Mouse (Mus musculus): ENCODE data around the gene Pim3.
A peak's percentile ranks its signal among the peaks of the same experiment; 100 is the strongest.

Gene Pim3

DNA sequence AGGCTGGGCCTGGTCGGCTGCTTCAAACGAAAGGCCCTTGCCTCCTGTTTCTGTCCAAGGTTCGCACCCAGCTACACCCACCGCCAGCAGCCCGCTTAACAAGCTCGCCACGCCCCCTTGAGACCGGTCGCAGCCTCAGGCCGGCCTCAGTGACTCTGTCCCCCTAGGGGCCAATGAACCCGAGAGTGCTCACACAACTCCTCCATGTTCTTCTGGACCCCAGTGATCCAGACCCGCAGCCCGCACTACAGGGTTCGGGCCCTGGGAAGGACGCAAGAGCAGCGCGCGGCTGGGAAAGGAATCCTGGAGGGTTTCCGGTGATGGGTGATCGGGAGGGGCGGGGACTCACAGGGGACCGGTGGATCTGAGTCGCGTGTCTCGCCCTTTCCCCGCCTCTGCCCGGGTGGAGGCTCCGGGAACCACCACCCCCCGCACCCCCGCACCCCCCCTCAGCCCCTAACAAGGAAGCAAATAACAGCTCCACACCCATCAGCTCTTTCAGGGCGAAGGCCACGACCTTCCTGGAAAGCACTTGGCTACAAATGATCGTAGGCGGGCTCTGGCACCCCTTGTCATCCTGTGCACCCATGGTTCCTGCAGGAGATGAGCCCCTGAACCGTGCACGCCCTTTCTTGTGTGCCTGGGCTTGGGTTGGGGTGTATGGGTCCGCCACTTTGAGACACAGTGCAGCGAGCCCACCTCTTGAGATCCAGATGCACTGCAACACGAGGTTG lies 24.6 kb upstream of the Pim3 start:
- DNase-seq (ENCODE audit: low spot score in 2 of 2): peak; percentile 39 to 42

DNA sequence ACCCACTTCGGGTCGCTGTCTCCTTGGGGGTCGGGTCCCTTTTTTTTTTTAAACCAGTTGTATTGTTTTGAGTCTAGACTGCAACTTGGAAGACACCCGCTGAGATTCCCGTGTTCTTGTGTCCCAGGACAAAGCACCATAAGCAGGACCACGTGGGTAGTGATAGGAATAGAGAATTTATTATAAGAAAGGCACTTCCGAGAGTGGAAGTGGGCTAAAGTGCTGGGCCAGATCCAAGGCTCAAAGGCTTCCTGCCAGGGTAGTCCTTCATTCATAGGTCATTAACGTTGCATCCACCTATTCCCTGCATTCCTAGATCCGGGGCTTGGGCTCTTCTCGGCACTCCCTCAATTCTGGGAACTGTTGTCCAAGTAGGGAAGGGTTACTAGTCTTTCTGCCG lies 24.0 kb upstream of the Pim3 start:
- DNase-seq (ENCODE audit: low spot score in 2 of 2): no peak

DNA sequence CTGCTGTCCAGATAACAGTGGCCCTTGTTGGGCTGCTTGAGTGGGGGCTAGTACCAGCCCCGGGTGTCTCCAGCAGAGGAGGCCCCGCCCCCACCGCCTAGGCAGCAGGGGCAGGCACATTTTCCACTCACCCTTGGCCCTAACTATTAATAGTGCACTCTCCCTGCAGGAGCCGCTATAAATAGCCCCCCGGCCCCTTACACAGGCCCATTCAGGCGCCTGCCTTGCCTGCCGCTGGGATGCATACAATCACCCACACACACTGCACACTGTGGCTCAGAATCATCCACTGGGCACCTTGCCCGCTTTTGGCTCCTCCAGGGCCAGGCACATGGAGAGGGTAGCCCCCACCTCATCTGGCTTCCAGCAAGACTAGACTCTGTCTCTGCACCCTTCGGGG lies 22.7 kb upstream of the Pim3 start:
- DNase-seq (ENCODE audit: low spot score in 2 of 2): peak; percentile 64 to 74

DNA sequence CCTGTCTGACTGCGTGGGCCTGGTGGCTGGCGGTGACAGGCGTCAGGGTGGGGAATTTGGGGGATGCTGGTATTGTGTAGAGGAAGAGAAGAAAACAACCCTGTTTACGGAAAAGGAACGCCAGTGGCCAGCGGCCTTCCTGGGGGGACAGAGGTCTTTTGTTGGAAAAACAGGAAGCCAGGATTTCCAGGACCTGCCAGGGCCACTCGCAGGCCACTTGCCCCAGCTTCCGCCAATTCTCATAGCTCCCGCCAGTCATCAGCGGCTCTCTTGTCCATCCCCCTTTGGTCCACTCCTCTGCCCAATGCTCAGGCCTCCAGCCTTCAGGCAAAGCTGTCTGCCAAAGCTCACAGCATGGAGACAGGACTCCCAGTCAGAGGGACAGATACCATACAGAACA lies 21.9 kb upstream of the Pim3 start:
- DNase-seq (ENCODE audit: low spot score in 2 of 2): no peak

DNA sequence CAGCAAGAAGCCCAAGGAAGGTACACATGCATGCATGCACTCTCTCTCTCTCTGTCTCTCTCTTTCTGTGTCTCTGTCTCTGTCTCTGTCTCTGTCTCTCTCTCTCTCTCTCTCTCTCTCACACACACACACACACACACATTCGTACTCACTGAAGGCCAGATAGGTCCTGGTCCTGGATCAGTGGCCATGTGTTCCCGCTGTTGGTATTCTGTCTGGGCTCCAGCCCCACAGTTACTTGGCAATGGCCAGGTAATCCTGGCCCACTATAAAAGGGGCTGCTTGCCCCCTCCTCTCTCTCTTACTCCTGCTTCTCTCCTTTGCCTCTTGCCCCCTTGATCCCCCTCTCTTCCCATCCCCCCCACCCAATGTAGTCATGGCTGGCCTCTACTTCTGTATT lies 20.8 kb upstream of the Pim3 start:
- DNase-seq (ENCODE audit: low spot score in 2 of 2): no peak

DNA sequence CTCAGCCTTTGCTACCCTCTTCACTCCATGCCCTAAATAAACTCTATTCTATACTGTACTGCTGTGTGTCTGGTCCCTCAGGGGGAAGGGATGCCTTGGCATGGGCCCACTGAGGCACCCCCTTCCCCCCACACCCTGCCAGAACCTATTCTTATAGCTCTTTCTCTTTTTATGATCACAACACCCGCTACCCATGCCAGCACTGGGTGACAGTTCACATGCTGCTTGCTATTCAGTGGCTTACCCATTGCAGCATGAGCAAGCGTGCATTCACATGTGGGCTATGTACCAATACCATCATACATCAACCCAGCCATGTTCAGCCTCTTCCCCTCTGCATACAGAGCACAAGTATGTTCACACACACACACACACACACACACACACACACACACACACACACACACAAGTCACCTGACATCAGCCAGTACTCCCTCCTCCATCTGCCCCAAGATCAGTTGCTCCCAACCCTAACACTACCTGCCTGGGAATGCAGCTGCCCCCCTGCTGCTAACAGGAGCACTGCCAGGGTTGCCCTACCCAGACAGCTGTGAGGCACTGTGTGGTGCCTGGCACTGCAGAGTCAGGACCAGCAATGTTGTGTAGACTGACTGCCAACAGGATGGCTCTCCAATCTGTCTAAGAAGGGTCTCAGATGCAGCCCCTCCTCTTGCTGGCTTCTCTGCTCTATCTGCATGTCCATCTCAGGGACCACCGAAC lies 20.2 kb upstream of the Pim3 start:
- no peak for DNase-seq (ENCODE audit: low spot score in 2 of 2)

DNA sequence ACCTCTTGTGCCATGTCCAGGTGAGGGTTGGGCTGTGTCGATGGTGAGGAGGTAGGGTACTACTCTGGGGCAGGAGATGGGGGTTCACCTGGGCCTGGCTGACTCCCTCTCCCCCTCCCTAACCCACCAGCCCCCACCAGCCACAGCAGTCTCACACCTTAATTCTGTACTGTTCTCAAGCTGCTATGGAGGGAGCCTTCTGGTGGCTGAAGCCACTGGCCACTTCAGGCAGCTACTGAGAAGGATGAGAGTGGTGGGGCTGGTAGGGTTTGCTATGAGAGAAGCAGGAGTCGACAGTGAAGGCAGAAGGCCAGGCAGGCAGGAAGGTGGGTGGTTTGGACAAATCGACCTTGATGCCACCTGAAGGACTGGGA lies 19.7 kb upstream of the Pim3 start:
- DNase-seq (ENCODE audit: low spot score in 2 of 2): no peak

DNA sequence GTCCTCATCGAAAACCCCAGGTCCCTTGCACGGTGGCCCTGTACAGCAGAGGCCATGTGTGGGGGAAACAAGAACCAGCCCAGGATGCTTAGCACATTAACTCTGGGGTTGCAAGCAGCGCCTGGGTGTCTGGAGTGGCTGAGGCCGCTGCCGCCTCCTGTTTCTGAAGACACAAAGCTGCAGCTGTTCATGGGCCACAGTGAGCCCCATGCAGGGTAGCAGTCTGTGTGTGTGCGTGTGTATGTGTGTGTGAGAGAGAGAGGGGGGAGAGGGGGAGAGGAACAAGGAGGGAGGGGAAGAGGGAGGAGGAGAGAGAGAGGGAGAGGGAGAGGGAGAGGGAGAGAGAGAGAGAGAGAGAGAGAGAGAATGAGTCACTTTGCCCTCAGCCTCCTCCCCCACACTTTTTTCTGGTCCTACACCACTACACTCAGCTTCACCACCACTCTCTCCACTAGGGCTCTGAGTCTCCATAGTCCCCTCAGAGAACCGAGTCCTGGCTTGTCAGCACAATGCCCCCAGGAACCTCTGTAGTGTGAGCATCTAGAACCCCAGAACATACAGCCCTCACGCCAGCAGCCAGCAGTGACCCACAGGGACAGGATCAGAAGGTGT lies 18.4 kb upstream of the Pim3 start:
- DNase-seq (ENCODE audit: low spot score in 2 of 2): peak; percentile 33 to 41

DNA sequence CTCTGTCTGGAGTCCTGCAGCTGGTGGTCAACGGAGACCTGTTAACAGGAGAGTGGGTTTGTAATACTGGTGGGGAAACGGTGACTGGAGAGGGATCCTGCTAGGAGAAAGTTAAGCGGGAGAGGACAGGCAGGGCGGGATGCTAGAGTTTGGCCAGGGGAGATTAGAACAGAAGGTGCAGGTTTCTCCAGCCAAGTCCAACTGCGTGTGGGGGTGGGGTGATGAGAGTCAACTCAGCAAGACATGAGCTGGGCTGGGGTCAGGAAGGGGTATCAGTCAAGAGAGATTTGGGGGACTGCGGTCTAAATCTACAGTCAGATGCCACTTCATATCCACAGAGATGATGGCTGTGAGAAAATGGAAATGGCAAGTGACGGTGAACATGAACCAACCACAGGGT lies 17.0 kb upstream of the Pim3 start:
- no peak for DNase-seq (ENCODE audit: low spot score in 2 of 2)

DNA sequence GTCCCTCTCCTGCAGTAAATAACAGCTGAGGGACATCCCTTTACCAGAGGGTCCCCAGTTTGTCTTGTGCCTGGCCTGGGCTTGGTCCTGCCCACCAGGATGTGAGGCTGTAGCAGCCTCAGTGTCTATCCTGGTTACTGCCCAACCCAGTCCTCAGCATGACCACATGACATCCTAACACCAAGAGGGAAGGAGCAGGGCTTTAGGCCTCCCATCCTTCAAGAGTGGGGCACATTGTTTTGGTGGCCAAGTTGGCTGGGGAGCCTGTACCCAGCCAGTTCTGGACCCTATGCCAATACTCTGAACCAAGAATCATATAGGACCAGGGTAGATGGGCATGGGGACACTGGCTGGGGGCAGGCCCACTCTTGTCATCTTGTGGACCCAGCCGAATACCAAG lies 13.3 kb upstream of the Pim3 start:
- no peak for DNase-seq (ENCODE audit: low spot score in 2 of 2)

DNA sequence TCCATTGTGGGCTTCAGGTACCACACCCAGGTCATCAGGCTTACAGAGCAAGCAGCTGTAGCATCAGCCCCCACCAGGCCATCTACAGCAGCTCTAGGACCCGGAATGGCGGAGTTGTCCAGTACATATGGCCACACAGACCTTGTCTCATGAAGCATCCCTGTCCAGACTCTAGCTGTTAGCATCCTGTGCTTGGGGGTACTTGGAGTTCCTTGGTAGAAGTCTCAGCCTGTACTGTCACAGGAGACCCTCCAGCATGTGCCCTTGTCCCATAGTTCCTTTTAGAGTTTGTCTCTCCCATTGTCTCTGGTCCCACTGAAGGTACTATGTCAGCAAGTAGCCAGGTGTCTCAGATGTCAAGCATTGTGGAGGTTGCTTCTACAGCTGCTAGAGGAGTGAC lies 12.4 kb upstream of the Pim3 start:
- no peak for DNase-seq (ENCODE audit: low spot score in 2 of 2)

DNA sequence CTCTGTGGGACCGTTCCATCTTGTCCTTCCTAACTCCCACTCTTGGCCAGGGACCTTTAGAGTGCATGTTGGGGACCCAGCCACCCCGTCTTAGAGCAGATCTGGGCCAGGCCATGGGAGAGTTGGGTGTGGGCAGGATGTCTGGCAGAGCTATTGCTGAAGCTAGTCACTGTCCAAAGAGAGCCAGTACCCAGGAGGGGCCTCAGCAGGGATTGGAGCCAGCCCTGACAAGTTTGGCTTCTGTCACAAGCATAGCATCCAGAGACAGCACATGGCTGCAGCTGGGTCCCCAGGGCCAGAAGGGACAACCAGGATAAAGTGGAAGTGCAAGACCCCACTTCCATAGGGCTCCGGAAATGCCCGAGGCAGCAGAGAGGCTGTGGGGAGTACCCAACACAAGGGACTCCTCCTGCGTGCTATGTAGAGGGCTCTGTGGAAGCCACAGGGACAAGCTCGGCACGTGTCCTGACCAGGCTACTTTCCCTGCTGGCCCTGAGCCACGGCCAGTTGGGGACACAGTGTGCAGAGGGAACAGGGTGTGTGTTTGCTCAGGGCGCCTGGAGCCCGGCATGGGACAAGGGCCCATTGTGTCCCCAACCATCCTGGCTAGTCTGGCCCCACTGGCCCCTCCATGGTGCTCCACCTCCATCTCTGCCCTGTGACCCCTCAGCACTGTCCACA lies 11.7 kb upstream of the Pim3 start:
- peak; percentile 67 to 78 for DNase-seq (ENCODE audit: low spot score in 2 of 2)

DNA sequence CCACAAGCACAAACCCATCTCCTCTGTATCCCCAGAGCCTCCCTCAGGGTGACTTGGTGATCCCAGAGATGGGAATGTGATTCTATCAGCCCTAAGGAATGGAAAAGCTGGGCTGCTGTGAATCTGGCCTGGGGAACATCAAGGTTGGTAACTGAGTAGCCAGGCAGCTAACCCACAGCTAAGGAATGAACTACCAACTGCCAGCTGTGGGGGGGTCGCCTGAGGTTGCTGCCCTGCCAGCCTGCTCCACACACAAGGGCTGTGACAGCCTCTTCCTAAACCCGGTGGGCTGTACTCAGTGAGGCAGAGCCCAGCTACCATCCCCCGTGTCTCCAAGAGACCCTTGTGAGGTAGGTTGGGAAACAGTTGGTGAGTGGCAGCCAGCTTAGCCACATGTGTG lies 10.9 kb upstream of the Pim3 start:
- no peak for DNase-seq (ENCODE audit: low spot score in 2 of 2)

DNA sequence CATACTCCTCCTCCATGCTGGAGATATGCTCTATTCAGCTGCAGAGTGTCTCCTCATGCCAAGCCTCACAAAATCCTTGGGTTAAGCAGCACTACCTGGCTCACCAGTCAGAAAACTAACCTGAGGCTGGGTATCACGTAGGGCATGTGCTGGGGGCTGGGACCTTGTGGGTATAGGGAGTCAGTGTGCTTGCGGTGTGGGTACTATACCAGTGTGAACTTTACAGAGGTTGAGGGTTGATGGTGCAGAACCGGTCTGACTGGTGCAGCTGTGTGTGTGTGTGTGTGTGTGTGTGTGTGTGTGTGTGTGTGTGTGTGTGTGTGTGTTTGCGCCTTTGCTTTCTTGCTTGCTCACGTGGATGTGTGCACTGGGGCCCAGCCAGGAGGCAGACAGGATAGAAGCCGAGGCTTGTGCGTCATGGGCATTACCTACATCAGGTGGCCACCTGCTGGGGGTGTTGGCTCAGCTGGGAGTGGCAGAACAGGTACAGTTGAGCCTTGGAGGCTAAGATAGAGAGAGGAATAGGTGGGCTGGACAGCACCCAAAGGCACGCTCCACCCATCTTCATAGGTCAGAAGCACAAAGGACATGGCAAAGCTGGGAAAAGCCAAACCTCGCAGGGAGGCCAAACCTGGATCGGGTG lies 10.4 kb upstream of the Pim3 start:
- no peak for DNase-seq (ENCODE audit: low spot score in 2 of 2)

DNA sequence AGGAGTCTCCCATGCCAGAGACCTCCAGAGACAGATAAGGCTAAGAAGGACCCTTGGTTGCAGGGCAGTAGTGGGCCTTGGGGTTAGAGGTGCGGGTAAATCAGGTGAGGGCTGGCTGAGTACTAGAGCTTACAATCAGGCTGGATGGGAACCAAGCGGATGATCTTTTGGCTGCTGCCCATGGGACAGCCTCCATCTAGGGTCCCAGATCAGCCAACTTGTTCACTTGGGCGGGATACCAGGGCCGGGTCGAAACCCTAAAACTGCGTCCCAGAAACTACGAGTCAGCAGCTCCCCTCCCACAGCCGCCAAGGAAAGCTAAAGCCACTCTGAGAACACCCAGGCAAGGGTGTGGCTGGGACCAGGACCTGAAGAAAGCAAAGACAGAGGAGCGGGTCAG lies 8.9 kb upstream of the Pim3 start:
- DNase-seq (ENCODE audit: low spot score in 2 of 2): no peak

DNA sequence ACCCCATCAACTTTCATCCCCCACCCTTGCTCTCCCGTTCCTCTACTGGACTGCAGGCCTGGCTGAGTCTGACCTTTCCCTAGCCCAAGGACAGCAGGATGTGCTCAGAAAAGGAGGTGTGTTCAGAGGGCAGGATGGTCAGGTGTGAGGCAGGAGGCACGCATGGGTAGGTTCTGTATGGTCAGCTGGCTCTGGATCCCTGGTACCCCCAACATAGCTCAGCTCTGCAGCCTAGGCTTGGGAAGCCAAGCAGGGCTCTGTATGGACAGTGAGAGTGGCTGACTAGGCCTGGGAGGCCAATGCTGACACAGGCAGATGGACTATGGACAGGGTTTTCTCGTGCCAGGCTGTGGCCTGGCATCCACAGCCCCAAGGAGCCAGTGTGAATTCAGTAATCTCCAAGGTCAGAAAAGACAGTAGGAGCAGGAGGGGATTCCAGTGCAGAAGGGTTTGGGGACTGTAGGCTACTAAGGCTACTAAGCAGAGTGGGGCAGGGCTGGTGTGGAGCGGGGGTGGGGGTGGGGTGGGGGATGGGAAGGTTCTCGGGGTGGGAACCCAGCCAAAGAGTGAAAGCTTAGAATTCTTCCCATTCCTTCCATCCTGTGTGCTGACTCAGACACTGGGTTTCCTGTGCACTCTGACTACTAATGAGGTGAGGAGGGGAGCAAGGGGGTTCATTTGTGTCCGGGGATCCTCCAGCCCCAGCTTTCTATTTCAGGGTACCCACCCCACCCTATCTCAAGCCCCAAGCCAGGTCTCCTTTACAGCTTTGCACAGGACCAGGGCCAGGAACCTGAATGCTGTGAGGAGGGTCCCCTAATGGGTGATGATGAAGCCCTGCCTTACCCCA lies 7.6 kb upstream of the Pim3 start:
- DNase-seq (ENCODE audit: low spot score in 2 of 2): no peak

DNA sequence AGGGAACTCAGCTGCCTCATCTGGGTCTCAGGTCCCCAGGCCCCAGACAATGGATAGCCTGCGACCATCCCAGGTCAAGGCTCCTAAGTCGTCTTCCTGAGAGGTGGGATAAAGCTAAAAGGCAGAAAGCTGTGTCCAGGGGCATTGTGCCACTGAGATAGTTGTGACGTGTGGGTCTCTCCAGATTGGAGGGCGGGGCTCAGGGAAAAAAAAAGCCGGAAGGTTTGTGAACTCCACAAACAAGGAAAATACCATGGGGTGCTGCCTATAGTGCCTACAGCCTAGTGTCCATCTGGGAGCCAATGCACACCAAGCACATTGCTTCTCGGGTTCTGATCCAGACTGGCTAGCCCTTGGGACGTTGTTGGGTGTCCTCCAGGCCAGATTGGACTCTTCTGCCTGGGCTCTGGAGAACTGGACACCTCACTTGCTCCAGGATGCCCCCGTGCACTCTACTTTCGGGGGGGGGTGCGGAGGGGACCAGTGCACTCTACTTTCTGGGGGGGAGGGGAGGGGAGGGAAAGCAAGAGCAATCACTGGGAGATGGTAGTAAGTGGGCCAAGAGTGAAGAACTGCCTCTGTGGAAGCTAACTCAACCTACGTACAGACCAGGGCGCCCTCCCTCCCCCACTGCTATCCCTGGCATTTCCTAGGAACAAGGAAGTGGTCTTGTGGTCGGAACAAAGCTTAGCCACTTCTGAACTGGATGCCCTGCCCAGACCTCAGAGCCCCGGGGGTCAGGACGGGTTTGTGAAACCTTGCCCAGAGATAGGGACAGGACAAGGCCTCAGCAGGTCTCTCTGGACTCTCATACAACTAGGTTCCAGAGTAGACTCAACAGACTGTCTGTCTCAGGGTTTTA lies 6.8 kb upstream of the Pim3 start:
- no peak for DNase-seq (ENCODE audit: low spot score in 2 of 2)

DNA sequence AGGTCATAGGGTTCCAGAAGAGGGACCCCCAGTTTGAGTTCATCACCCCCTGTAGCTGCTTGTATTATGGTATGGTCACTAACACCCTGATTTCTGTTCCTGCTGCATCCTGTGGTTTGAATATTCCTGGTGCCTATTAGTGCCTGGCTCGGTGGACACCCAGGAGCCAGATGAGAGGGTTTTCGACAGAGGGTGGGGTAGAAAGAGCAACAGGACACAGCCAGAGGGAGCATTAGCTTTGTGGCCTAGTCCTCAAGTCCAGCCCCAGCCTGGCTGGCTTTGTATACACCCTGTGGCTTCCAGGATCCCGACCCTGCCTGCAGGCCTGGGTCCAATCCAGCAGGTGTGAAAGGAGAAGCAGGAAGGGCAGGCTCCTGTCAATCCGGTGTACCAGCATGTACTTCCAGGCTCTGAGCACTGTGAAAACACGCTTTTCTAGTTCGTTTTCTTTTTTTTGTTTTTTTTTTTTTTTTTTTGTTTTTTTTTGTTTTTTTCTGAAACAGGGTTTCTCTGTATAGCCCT lies 6.0 kb upstream of the Pim3 start:
- no peak for DNase-seq (ENCODE audit: low spot score in 2 of 2)

DNA sequence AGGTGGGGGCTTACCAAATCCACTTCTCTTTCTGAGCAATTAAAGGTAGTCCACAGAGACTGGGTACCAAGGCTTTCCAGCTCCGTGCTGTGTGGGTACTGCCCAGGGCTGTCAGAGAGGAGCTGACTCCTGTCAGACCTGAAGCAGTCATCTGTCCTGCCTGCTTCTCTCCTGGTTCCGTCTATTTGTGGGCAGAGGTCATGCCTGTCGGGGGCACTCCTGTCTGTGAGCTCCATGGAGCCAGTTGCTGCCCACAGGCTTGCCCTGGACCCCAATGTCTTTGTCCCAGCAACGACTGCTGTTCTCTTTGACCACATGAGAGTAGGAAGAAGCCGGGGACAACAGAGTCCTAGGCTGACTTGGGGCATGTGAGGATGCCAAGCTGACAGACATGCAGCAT lies 5.4 kb upstream of the Pim3 start:
- DNase-seq (ENCODE audit: low spot score in 2 of 2): no peak

DNA sequence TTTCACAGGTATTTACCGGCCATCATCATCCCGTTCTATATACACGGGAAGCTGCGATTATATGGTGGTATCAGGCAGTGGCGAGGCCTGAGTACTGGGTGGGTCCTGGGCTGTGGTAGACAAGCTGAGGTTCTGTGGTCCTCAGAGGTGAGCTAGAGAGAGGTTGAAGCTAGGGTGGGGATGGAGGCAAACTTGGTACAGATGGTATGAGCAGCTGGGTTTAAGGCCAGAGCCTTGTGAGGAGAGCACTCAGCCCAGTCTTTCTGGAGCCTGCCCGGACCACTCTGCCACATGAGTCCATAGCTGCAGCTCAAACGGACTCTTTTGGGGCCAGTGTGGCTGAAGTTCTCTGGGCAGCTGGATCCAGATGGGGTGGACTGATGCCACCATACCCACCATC lies 4.6 kb upstream of the Pim3 start:
- no peak for DNase-seq (ENCODE audit: low spot score in 2 of 2)
